Mouse (Mus musculus): ENCODE results near the gene Otulin.

DNA sequence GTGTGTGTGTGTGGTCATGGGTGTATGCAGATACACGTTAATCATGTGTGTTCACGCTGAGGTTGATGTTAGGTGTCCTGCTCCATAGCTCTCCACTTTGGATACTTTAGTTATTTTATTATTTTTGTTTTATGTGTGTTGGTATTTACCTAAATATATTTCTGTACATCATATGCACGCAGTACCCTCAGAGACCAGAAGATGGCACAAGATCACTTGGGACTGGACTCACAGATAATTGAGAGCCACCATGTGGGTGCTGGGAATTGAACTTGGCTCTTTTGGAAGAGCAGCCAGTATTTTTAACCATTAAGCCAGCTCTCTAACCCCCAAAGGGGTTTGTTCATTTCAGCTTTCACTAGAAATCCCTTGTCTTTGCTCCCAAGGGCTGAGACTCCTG lies 48.1 kb downstream of the Otulin start:
- TF ChIP-seq CTCF (IDR thresholded peaks at IDR 0.05; ENCODE audit: borderline replicate concordance, control insufficient read depth, extremely low read depth, insufficient read depth, low read length, poor library complexity) (no peak), POLR2A (IDR thresholded peaks at IDR 0.05; ENCODE audit: control insufficient read depth, extremely low read depth, insufficient read depth, low read length, poor library complexity) (no peak)
